Mouse (Mus musculus): ENCODE data around the gene Cytip. TPM values are rescaled to one million over a fixed set of nuclear protein-coding genes. Genes with fewer than 3 reads are reported as not detected.
"Not testable (repeated sequence)": the region's sequence is repeated elsewhere in the genome, so short reads cannot be mapped to it uniquely, and the experiment has no call there.

Cytip gene
- polyA plus RNA-seq, 1 experiment: 24.2 TPM

- H3K27ac ChIP-seq (ENCODE audit: insufficient read depth, low read depth, low read length): no peak overlapping the region
- H3K36me3 ChIP-seq (ENCODE audit: control insufficient read depth, insufficient read depth, low read length): 0 out of 2 replicates have a peak, but pooled peaks cover 7% of the 10 kb centered on the region
- TF ChIP-seq CTCF (IDR thresholded peaks at IDR 0.05; ENCODE audit: extremely low read depth, insufficient read length, insufficient replicate concordance, low read depth, low read length) (no peak), POLR2A (IDR thresholded peaks at IDR 0.05; ENCODE audit: low read depth, low read length) (no peak)
- H3K4me1 ChIP-seq (ENCODE audit: control insufficient read depth, insufficient read depth, insufficient read length, low read length): peaks cover 6% of the 10 kb centered on the region; the same call in 1 of the 2 replicates
- WGBS: 28% methylated on average over 2 of the region's 2 CpGs
- H3K27me3 ChIP-seq (ENCODE audit: control insufficient read depth, insufficient read depth, low read length): no peaks in the 10 kb centered on the region
- H3K4me3 ChIP-seq (ENCODE audit: low read depth, low read length): no peak overlapping the region
These were observed 62.7 kb downstream of the Cytip start for GRCm38 (mm10) chr2:58132597-58132996.

GRCm38 (mm10) chr2:58129903-58130302, 65.4 kb downstream of the Cytip start:
- Histone ChIP-seq H3K4me3 (ENCODE audit: low read depth, low read length) (no peak overlapping the region), H3K36me3 (ENCODE audit: control insufficient read depth, insufficient read depth, low read length) (0 out of 2 replicates have a peak, but pooled peaks cover 5% of the 10 kb centered on the region), H3K27me3 (ENCODE audit: control insufficient read depth, insufficient read depth, low read length) (no peaks in the 10 kb centered on the region), H3K4me1 (ENCODE audit: control insufficient read depth, insufficient read depth, insufficient read length, low read length) (peaks cover 5% of the 10 kb centered on the region; the same call in 1 of the 2 replicates), H3K27ac (ENCODE audit: insufficient read depth, low read depth, low read length) (no peak overlapping the region)
- no peak for TF ChIP-seq CTCF (IDR thresholded peaks at IDR 0.05; ENCODE audit: extremely low read depth, insufficient read length, insufficient replicate concordance, low read depth, low read length)
- TF ChIP-seq POLR2A (IDR thresholded peaks at IDR 0.05; ENCODE audit: low read depth, low read length): no peak
- WGBS: 61% methylated on average over 5 of the region's 5 CpGs

GRCm38 (mm10) chr2:58111105-58111504, 84.2 kb downstream of the Cytip start:
- H3K4me3 ChIP-seq (ENCODE audit: low read depth, low read length): no peak overlapping the region
- no peak overlapping the region for H3K27ac ChIP-seq (ENCODE audit: insufficient read depth, low read depth, low read length)
- H3K36me3 ChIP-seq (ENCODE audit: control insufficient read depth, insufficient read depth, low read length): no peaks in the 10 kb centered on the region
- no peaks in the 10 kb centered on the region for H3K27me3 ChIP-seq (ENCODE audit: control insufficient read depth, insufficient read depth, low read length)
- TF ChIP-seq POLR2A (IDR thresholded peaks at IDR 0.05; ENCODE audit: low read depth, low read length): no peak
- no peak for TF ChIP-seq CTCF (IDR thresholded peaks at IDR 0.05; ENCODE audit: extremely low read depth, insufficient read length, insufficient replicate concordance, low read depth, low read length)
- WGBS: 63% methylated on average over 4 of the region's 4 CpGs
- no peaks in the 10 kb centered on the region for H3K4me1 ChIP-seq (ENCODE audit: control insufficient read depth, insufficient read depth, insufficient read length, low read length)

GRCm38 (mm10) chr2:58107887-58108286, 87.4 kb downstream of the Cytip start:
- not testable (repeated sequence) for H3K36me3 ChIP-seq (ENCODE audit: control insufficient read depth, insufficient read depth, low read length); H3K4me1 ChIP-seq (ENCODE audit: control insufficient read depth, insufficient read depth, insufficient read length, low read length); H3K27me3 ChIP-seq (ENCODE audit: control insufficient read depth, insufficient read depth, low read length); H3K4me3 ChIP-seq (ENCODE audit: low read depth, low read length); H3K27ac ChIP-seq (ENCODE audit: insufficient read depth, low read depth, low read length)
- WGBS: 95% methylated on average over 16 of the region's 16 CpGs

GRCm38 (mm10) chr2:58107046-58107445, 88.3 kb downstream of the Cytip start:
- H3K4me3 ChIP-seq (ENCODE audit: low read depth, low read length): no peak overlapping the region
- no peak overlapping the region for H3K27ac ChIP-seq (ENCODE audit: insufficient read depth, low read depth, low read length)
- no peaks in the 10 kb centered on the region for H3K27me3 ChIP-seq (ENCODE audit: control insufficient read depth, insufficient read depth, low read length)
- TF ChIP-seq POLR2A (IDR thresholded peaks at IDR 0.05; ENCODE audit: low read depth, low read length) (no peak), CTCF (IDR thresholded peaks at IDR 0.05; ENCODE audit: extremely low read depth, insufficient read length, insufficient replicate concordance, low read depth, low read length) (no peak)
- no peaks in the 10 kb centered on the region for H3K4me1 ChIP-seq (ENCODE audit: control insufficient read depth, insufficient read depth, insufficient read length, low read length)
- H3K36me3 ChIP-seq (ENCODE audit: control insufficient read depth, insufficient read depth, low read length): no peaks in the 10 kb centered on the region
- WGBS: 77% methylated on average over 6 of the region's 6 CpGs

GRCm38 (mm10) chr2:58094818-58095217, 100.5 kb downstream of the Cytip start:
- Histone ChIP-seq H3K36me3 (ENCODE audit: control insufficient read depth, insufficient read depth, low read length) (no peaks in the 10 kb centered on the region), H3K4me1 (ENCODE audit: control insufficient read depth, insufficient read depth, insufficient read length, low read length) (no peaks in the 10 kb centered on the region), H3K4me3 (ENCODE audit: low read depth, low read length) (no peak overlapping the region), H3K27ac (ENCODE audit: insufficient read depth, low read depth, low read length) (no peak overlapping the region), H3K27me3 (ENCODE audit: control insufficient read depth, insufficient read depth, low read length) (no peaks in the 10 kb centered on the region)
- 32% methylated on average over 1 of the region's 1 CpGs for WGBS
- no peak for TF ChIP-seq POLR2A (IDR thresholded peaks at IDR 0.05; ENCODE audit: low read depth, low read length)
- TF ChIP-seq CTCF (IDR thresholded peaks at IDR 0.05; ENCODE audit: extremely low read depth, insufficient read length, insufficient replicate concordance, low read depth, low read length): no peak

- Histone ChIP-seq H3K27me3 (ENCODE audit: control insufficient read depth, insufficient read depth, low read length) (no peaks in the 10 kb centered on the region), H3K4me1 (ENCODE audit: control insufficient read depth, insufficient read depth, insufficient read length, low read length) (no peaks in the 10 kb centered on the region), H3K4me3 (ENCODE audit: low read depth, low read length) (no peak overlapping the region), H3K36me3 (ENCODE audit: control insufficient read depth, insufficient read depth, low read length) (no peaks in the 10 kb centered on the region), H3K27ac (ENCODE audit: insufficient read depth, low read depth, low read length) (no peak overlapping the region)
- WGBS: 87% methylated on average over 1 of the region's 1 CpGs
- no peak for TF ChIP-seq POLR2A (IDR thresholded peaks at IDR 0.05; ENCODE audit: low read depth, low read length)
- no peak for TF ChIP-seq CTCF (IDR thresholded peaks at IDR 0.05; ENCODE audit: extremely low read depth, insufficient read length, insufficient replicate concordance, low read depth, low read length)
These were observed 108.9 kb downstream of the Cytip start for GRCm38 (mm10) chr2:58086420-58086819.

- H3K4me3 ChIP-seq (ENCODE audit: low read depth, low read length): no peak overlapping the region
- no peaks in the 10 kb centered on the region for H3K27me3 ChIP-seq (ENCODE audit: control insufficient read depth, insufficient read depth, low read length)
- H3K4me1 ChIP-seq (ENCODE audit: control insufficient read depth, insufficient read depth, insufficient read length, low read length): no peaks in the 10 kb centered on the region
- no peak overlapping the region for H3K27ac ChIP-seq (ENCODE audit: insufficient read depth, low read depth, low read length)
- TF ChIP-seq POLR2A (IDR thresholded peaks at IDR 0.05; ENCODE audit: low read depth, low read length): no peak
- TF ChIP-seq CTCF (IDR thresholded peaks at IDR 0.05; ENCODE audit: extremely low read depth, insufficient read length, insufficient replicate concordance, low read depth, low read length): no peak
- 26% methylated on average over 1 of the region's 1 CpGs for WGBS
- no peaks in the 10 kb centered on the region for H3K36me3 ChIP-seq (ENCODE audit: control insufficient read depth, insufficient read depth, low read length)
These were observed 115.5 kb downstream of the Cytip start for GRCm38 (mm10) chr2:58079849-58080248.

Other genes starting within 250 kb of the Cytip start
- gene Galnt5, start 197.6 kb downstream of the Cytip start, polyA plus RNA-seq (2012; rRNA removed): 0.34 and 0.65 TPM in 2 replicates
- gene Ermn, start 142.7 kb downstream of the Cytip start, polyA plus RNA-seq (2012; rRNA removed): not detected in 2 replicates
- 0.17 and 0.28 TPM in 2 replicates for gene Acvr1c, start 162.4 kb upstream of the Cytip start, polyA plus RNA-seq (2012; rRNA removed)